Mouse (Mus musculus) kidney, embryonic 14.5 days (tissue): ENCODE measurements around the gene Pkd1l1. TPM values are rescaled to one million over a fixed set of nuclear protein-coding genes. Genes with fewer than 3 reads are reported as not detected.

Experiments used
- ATAC-seq: fragments of 200-750 bp; cut with Nextera tagmentation; 2 replicates; pipeline ENCODE4 v1.8.0; 2017; ENCODE audit warnings: moderate number of reproducible peaks, mild to moderate bottlenecking, moderate TSS enrichment, moderate library complexity; ENCODE audit not compliant: low FRiP score, low TSS enrichment
- H3K27ac ChIP-seq: fragments of 300-500 bp; sonication (generic); 2 replicates; pipeline ENCODE4 v1.5.1; 2014; ENCODE audit warnings: low read depth, mild to moderate bottlenecking, low read length, moderate library complexity, mixed read lengths
- H3K27me3 ChIP-seq: fragments of 300-500 bp; sonication (generic); 2 replicates; pipeline ENCODE4 v1.6.1; 2014; ENCODE audit warnings: mild to moderate bottlenecking, low read length; ENCODE audit not compliant: control insufficient read depth, insufficient read depth
- H3K36me3 ChIP-seq: fragments of 300-500 bp; sonication (generic); 2 replicates; pipeline ENCODE4 v1.6.1; 2014; ENCODE audit warnings: low read length, mixed read lengths; ENCODE audit not compliant: control insufficient read depth, insufficient read depth
- H3K4me1 ChIP-seq: fragments of 300-500 bp; sonication (generic); 2 replicates; pipeline ENCODE4 v1.6.1; 2014; ENCODE audit warnings: low read length, mixed read lengths; ENCODE audit not compliant: control insufficient read depth, insufficient read depth
- H3K4me2 ChIP-seq: fragments of 300-500 bp; sonication (generic); replicated peaks from 2 replicates; pipeline ENCODE4 v1.6.1; 2014; ENCODE audit warnings: low read depth, mild to moderate bottlenecking, low read length
- H3K4me3 ChIP-seq: fragments of 300-500 bp; sonication (generic); 2 replicates; pipeline ENCODE4 v1.5.1; 2014; ENCODE audit warnings: mild to moderate bottlenecking, low read length
- H3K9ac ChIP-seq: fragments of 300-500 bp; sonication (generic); 2 replicates; pipeline ENCODE4 v1.6.1; 2014; ENCODE audit warnings: low read depth, mild to moderate bottlenecking, low read length, moderate library complexity
- H3K9me3 ChIP-seq: fragments of 300-500 bp; sonication (generic); 2 replicates; pipeline ENCODE4 v1.6.1; 2016; ENCODE audit warnings: low read length; ENCODE audit not compliant: control insufficient read depth
- whole genome bisulfite sequencing: fragments of 180-500 bp; shearing (Covaris S2); extraction: QIAGEN DNeasy Blood & Tissue Kit; methylation state at CpG from one replicate; pipeline ENCODE4 v1.1.7; 2014; 5-methylcytosine and 5-hydroxymethylcytosine counted together
- polyA plus RNA-seq: library from polyadenylated mRNA; unstranded; fragments of >200 nt; fragmentation: Nextera tagmentation; extraction: Ambion mirVana; gene quantifications from 2 replicates; pipeline ENCODE4 v1.2.1, GENCODE M21; 2014

Pkd1l1 gene
- polyA plus RNA-seq, result 0.03 and 0.12 TPM in 2 replicates

- WGBS, result 71% methylated on average over 3 of the region's 3 CpGs
- no peaks in the 10 kb centered on the region for H3K27me3 ChIP-seq
- ATAC-seq, result no peak
- H3K9ac ChIP-seq, result no peak within 1 kb of the TSS
- H3K9me3 ChIP-seq, result no peaks in the 10 kb centered on the region
- no peaks in the 10 kb centered on the region for H3K36me3 ChIP-seq
- H3K4me2 ChIP-seq, result no peak within 1 kb of the TSS
- H3K4me1 ChIP-seq, result no peaks in the 10 kb centered on the region
- H3K27ac ChIP-seq, result no peak within 1 kb of the TSS
- H3K4me3 ChIP-seq, result no peak within 1 kb of the TSS
Observed at GRCm38 (mm10) chr11:8973166-8973565, at the start of gene Pkd1l1. Gene Pkd1l1, minus strand, starts transcription at chr11:8973266.

DNA sequence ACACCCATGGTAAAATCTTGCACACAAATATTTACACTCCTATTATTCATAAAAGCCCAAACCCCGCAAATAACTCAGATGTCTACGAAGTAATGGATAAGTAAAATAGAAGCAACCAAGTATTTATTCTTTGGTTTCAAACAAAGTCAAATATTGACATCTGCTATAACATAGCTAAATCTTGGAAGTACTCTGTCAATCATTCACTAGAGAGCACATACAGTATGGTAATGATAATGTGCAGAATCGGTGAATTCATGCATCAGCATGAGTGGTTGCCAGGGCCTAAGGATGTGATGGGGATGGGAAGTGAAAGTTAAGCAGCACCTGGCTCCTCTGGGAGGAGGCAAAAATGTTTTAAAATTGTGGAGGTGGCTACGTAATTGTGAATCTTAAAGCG, 47.1 kb upstream of the Pkd1l1 start:
- no peaks in the 10 kb centered on the region for H3K9me3 ChIP-seq
- H3K27ac ChIP-seq, result no peak overlapping the region
- H3K4me1 ChIP-seq, result no peaks in the 10 kb centered on the region
- no peak overlapping the region for H3K4me2 ChIP-seq
- ATAC-seq, result no peak
- 88% methylated on average over 5 of the region's 5 CpGs for WGBS
- no peaks in the 10 kb centered on the region for H3K27me3 ChIP-seq
- H3K9ac ChIP-seq, result no peak overlapping the region
- H3K4me3 ChIP-seq, result no peak overlapping the region
- H3K36me3 ChIP-seq, result no peaks in the 10 kb centered on the region

- WGBS, result 85% methylated on average over 6 of the region's 6 CpGs
- ATAC-seq, result no peak
- no peak overlapping the region for H3K4me3 ChIP-seq
- H3K36me3 ChIP-seq, result no peaks in the 10 kb centered on the region
- H3K9ac ChIP-seq, result no peak overlapping the region
- H3K27me3 ChIP-seq, result no peaks in the 10 kb centered on the region
- H3K4me2 ChIP-seq, result no peak overlapping the region
- H3K9me3 ChIP-seq, result no peaks in the 10 kb centered on the region
- H3K4me1 ChIP-seq, result no peaks in the 10 kb centered on the region
- no peak overlapping the region for H3K27ac ChIP-seq
Observed at GRCm38 (mm10) chr11:9018491-9019267, 45.6 kb upstream of the Pkd1l1 start.

- Histone ChIP-seq H3K36me3 (no peaks in the 10 kb centered on the region), H3K9me3 (no peaks in the 10 kb centered on the region), H3K27me3 (no peaks in the 10 kb centered on the region), H3K4me3 (no peak overlapping the region), H3K27ac (no peak overlapping the region), H3K4me2 (no peak overlapping the region), H3K4me1 (peaks cover 6% of the 10 kb centered on the region; the same call in 1 of the 2 replicates), H3K9ac (no peak overlapping the region)
- ATAC-seq, result no peak
- 58% methylated on average over 3 of the region's 3 CpGs for WGBS
Observed at GRCm38 (mm10) chr11:9014740-9015139, 41.7 kb upstream of the Pkd1l1 start.

DNA sequence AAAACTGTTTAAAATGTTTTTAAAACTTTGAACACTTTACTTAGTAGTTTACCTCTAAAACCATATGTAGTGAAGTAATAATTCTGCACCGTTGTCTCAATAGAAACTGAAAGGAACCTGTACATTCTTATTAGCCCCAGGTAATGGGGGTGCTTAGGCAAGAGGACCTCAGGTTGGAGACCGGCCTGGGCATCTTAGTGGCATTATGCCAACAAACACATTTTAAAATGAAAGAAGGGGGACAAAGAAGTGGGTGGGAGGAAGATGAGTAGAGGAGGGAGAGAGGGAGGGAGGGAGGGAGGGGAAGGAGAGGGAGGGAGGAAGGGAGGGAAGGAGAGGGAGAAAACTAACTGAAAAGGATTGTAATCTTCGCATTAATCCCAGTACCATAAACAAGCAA, 38.3 kb upstream of the Pkd1l1 start:
- H3K9ac ChIP-seq, result peak overlapping the region; percentile 91
- peak overlapping the region; percentile 73 for H3K4me2 ChIP-seq
- H3K4me1 ChIP-seq, result peaks cover 9% of the 10 kb centered on the region; the same call in 1 of the 2 replicates
- H3K27me3 ChIP-seq, result no peaks in the 10 kb centered on the region
- peaks cover 18% of the 10 kb centered on the region for H3K36me3 ChIP-seq
- no peaks in the 10 kb centered on the region for H3K9me3 ChIP-seq
- WGBS, result 2% methylated on average over 3 of the region's 3 CpGs
- H3K4me3 ChIP-seq, result peak overlapping the region; percentile 82
- ATAC-seq, result peak; percentile 21; the same call in 1 of the 2 replicates
- peak overlapping the region; percentile 94; the same call in 1 of the 2 replicates for H3K27ac ChIP-seq

- Histone ChIP-seq H3K4me2 (peak within 1 kb of the TSS; percentile 73), H3K9ac (peak within 1 kb of the TSS; percentile 91), H3K27me3 (no peaks in the 10 kb centered on the region), H3K27ac (peak within 1 kb of the TSS; percentile 94), H3K4me3 (peak within 1 kb of the TSS; percentile 82), H3K4me1 (peaks cover 9% of the 10 kb centered on the region; the same call in 1 of the 2 replicates), H3K9me3 (no peaks in the 10 kb centered on the region), H3K36me3 (peaks cover 22% of the 10 kb centered on the region)
- under 1% methylated on average over 43 of the region's 43 CpGs for WGBS
- peak; percentile 97 for ATAC-seq
Observed at GRCm38 (mm10) chr11:9010853-9011339, 37.8 kb upstream of the Pkd1l1 start, which contains the start of gene Hus1. Gene Hus1, minus strand, starts transcription at chr11:9011191.

DNA sequence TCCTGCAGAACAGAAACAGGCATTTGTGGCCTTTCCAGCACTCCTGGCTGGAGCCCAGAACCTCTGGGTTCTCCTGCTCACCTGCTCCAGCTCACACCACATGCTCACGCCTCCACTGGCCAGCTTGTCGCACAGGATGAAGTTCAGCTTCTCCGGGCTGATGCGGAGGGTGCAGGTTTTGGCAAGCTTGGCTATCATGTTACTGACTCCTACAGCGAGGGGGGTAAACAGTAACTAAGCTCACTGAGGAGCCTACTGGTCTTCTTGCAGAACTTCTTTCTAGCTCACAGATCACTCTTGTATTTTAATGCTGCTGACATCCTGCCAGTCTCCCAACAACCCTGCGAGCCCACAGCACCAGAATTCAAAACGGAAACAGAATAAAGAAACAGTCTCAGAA, 37.4 kb upstream of the Pkd1l1 start:
- H3K4me3 ChIP-seq, result peak overlapping the region; percentile 82
- H3K27me3 ChIP-seq, result no peaks in the 10 kb centered on the region
- peak overlapping the region; percentile 73 for H3K4me2 ChIP-seq
- ATAC-seq, result peak; percentile 91
- H3K9me3 ChIP-seq, result no peaks in the 10 kb centered on the region
- H3K27ac ChIP-seq, result peak overlapping the region; percentile 94
- 0% methylated on average over 7 of the region's 7 CpGs for WGBS
- H3K36me3 ChIP-seq, result peaks cover 26% of the 10 kb centered on the region
- peaks cover 9% of the 10 kb centered on the region; the same call in 1 of the 2 replicates for H3K4me1 ChIP-seq
- peak overlapping the region; percentile 91 for H3K9ac ChIP-seq

- 95% methylated on average over 5 of the region's 5 CpGs for WGBS
- Histone ChIP-seq H3K4me1 (peaks cover 9% of the 10 kb centered on the region; the same call in 1 of the 2 replicates), H3K4me3 (no peak overlapping the region), H3K9ac (no peak overlapping the region), H3K4me2 (no peak overlapping the region), H3K9me3 (no peaks in the 10 kb centered on the region), H3K27me3 (no peaks in the 10 kb centered on the region), H3K27ac (no peak overlapping the region), H3K36me3 (peaks cover 43% of the 10 kb centered on the region)
- ATAC-seq, result no peak
Observed at GRCm38 (mm10) chr11:9008761-9009160, 35.7 kb upstream of the Pkd1l1 start.

- WGBS, result 70% methylated on average over 4 of the region's 4 CpGs
- Histone ChIP-seq H3K27me3 (no peaks in the 10 kb centered on the region), H3K9ac (no peak overlapping the region), H3K4me1 (no peaks in the 10 kb centered on the region), H3K27ac (no peak overlapping the region), H3K4me2 (no peak overlapping the region), H3K9me3 (no peaks in the 10 kb centered on the region), H3K36me3 (peaks cover 10% of the 10 kb centered on the region; the same call in 1 of the 2 replicates), H3K4me3 (no peak overlapping the region)
- no peak for ATAC-seq
Observed at GRCm38 (mm10) chr11:8988084-8988483, 15.0 kb upstream of the Pkd1l1 start.
